Mouse (Mus musculus): Measurements from ENCODE around the gene Stk19. TPM values are rescaled to one million over a fixed set of nuclear protein-coding genes. Genes with fewer than 3 reads are reported as not detected.
A peak's percentile ranks its signal among the peaks of the same experiment; 100 is the strongest.

The Stk19 gene
- polyA plus RNA-seq, 2 experiments = 10.6 to 14.8 TPM

DNA sequence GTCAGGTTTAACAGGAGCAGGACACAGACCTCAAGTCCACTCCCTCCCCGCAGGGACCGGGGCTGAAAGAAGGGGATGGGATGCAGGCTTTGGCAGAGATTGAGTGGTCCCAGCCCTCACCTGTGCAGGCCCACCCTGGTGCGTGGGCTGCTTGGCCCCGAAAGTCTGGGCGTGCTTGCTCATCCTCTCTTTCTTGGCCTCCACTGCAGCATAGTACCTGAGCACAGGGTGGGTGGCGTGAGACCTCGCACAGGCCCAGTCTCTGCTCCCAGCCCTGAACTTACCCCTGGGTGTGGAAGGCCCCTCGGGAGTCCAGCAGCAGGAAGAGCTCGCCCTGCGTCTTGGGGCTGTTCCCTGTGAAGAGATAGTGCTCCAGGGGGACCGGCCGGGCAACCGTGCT lies 8.1 kb upstream of the Stk19 start:
- Histone ChIP-seq H3K9me3 (ENCODE audit: control insufficient read depth, low read length) (no peaks in the 10 kb centered on the region), H3K4me1 (replicated peaks; ENCODE audit: control insufficient read depth in 2 of 2, insufficient read depth in 2 of 2, low read length in 1 of 2) (peaks cover 9 to 11% of the 10 kb centered on the region in 2 experiments), H3K4me3 (ENCODE audit: insufficient read depth in 1 of 2, low read depth in 2 of 2, low read length in 2 of 2) (no peak overlapping the region), H3K27me3 (ENCODE audit: control insufficient read depth, insufficient read depth, low read length) (no peaks in the 10 kb centered on the region), H3K4me2 (ENCODE audit: low read depth) (no peak overlapping the region), H3K36me3 (replicated peaks; ENCODE audit: control insufficient read depth, insufficient read depth, low read depth) (peaks cover 26% of the 10 kb centered on the region), H3K9ac (replicated peaks) (no peak overlapping the region), H3K27ac (no peak overlapping the region)
- TF ChIP-seq EP300 (IDR thresholded peaks at IDR 0.05; ENCODE audit: low read depth) (no peak), CTCF (IDR thresholded peaks at IDR 0.05; ENCODE audit: low read depth) (no peak)
- no peak for DNase-seq (ENCODE audit: low read depth in 3 of 3, low spot score in 3 of 3)
- WGBS (ENCODE audit: insufficient replicate concordance) = 84% methylated on average over 13 of the region's 13 CpGs
- no peak for ATAC-seq (ENCODE audit: insufficient read depth)

DNA sequence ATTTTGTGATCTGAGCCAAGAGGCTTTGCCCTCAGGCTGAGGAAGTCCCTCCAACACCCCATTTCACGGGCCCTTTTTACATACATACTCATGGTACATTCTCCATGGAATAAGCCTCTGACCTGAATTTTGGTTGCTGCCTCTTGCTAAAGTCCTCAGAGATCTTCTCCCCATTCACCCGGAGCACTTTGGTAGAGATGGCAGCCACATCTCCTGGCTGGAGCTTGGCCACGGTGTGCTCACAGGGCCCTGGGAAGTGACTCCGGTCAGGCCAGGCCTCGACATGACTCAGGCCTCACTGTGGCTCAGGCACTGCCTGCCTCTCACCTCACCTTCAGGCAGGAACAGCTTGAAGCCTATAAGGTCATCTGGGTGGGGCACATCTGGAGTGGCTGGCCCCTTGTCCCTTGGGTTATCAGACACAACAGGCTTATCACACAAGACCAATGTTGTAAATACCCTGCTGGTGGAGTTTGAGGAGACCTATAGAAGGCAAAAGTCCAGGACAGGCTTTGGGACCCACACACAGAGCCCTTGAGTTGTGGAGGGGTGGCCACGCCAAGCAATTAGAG lies 4.1 kb upstream of the Stk19 start:
- Histone ChIP-seq H3K4me3 (ENCODE audit: insufficient read depth in 1 of 2, low read depth in 2 of 2, low read length in 2 of 2) (no peak overlapping the region), H3K4me2 (ENCODE audit: low read depth) (peak overlapping the region; percentile 22; the same call in 1 of the 2 replicates), H3K36me3 (replicated peaks; ENCODE audit: control insufficient read depth, insufficient read depth, low read depth) (peaks cover 30% of the 10 kb centered on the region), H3K9me3 (ENCODE audit: control insufficient read depth, low read length) (no peaks in the 10 kb centered on the region), H3K9ac (replicated peaks) (peak overlapping the region; percentile 48), H3K27ac (peak overlapping the region; percentile 22), H3K4me1 (replicated peaks; ENCODE audit: control insufficient read depth in 2 of 2, insufficient read depth in 2 of 2, low read length in 1 of 2) (peaks cover 10 to 12% of the 10 kb centered on the region in 2 experiments), H3K27me3 (ENCODE audit: control insufficient read depth, insufficient read depth, low read length) (no peaks in the 10 kb centered on the region)
- TF ChIP-seq EP300 (IDR thresholded peaks at IDR 0.05; ENCODE audit: low read depth) (no peak), CTCF (IDR thresholded peaks at IDR 0.05; ENCODE audit: low read depth) (0 out of 2 replicates have a peak, but pooled peaks have one; percentile 2)
- ATAC-seq (ENCODE audit: insufficient read depth) (no peak), DNase-seq (ENCODE audit: low read depth in 3 of 3, low spot score in 3 of 3) (no peak)
- 73% methylated on average over 6 of the region's 6 CpGs for WGBS (ENCODE audit: insufficient replicate concordance)

DNA sequence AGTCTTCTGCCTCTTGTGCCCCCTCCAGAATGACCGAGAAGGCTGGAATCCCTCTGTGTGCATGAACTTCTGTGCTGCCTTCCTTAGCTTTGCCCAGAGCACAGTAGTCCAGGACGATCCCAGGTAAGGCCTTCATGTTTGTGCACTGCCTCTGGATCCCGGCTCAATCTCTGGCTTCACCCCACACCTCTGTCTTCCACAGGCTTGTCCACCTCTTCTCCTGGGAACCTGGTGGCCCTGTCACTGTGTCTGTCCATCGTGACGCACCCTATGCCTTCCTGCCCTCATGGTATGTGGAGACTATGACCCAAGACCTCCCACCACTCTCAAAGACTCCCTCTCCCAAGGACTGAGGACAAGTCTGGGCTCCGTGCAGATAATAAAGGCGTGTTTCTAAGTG lies 2.0 kb upstream of the Stk19 start:
- ATAC-seq (ENCODE audit: insufficient read depth) = no peak
- H3K27ac ChIP-seq = no peak overlapping the region
- H3K9ac ChIP-seq (replicated peaks) = no peak overlapping the region
- H3K4me2 ChIP-seq (ENCODE audit: low read depth) = no peak overlapping the region
- H3K36me3 ChIP-seq (replicated peaks; ENCODE audit: control insufficient read depth, insufficient read depth, low read depth) = peaks cover 19% of the 10 kb centered on the region
- no peaks in the 10 kb centered on the region for H3K9me3 ChIP-seq (ENCODE audit: control insufficient read depth, low read length)
- H3K4me3 ChIP-seq (ENCODE audit: insufficient read depth in 1 of 2, low read depth in 2 of 2, low read length in 2 of 2) = no peak overlapping the region
- DNase-seq (ENCODE audit: low read depth in 3 of 3, low spot score in 3 of 3) = no peak
- peaks cover 11 to 16% of the 10 kb centered on the region in 2 experiments for H3K4me1 ChIP-seq (replicated peaks; ENCODE audit: control insufficient read depth in 2 of 2, insufficient read depth in 2 of 2, low read length in 1 of 2)
- H3K27me3 ChIP-seq (ENCODE audit: control insufficient read depth, insufficient read depth, low read length) = no peaks in the 10 kb centered on the region
- 85% methylated on average over 7 of the region's 7 CpGs for WGBS (ENCODE audit: insufficient replicate concordance)
- TF ChIP-seq EP300 (IDR thresholded peaks at IDR 0.05; ENCODE audit: low read depth) = no peak
- TF ChIP-seq CTCF (IDR thresholded peaks at IDR 0.05; ENCODE audit: low read depth) = no peak

DNA sequence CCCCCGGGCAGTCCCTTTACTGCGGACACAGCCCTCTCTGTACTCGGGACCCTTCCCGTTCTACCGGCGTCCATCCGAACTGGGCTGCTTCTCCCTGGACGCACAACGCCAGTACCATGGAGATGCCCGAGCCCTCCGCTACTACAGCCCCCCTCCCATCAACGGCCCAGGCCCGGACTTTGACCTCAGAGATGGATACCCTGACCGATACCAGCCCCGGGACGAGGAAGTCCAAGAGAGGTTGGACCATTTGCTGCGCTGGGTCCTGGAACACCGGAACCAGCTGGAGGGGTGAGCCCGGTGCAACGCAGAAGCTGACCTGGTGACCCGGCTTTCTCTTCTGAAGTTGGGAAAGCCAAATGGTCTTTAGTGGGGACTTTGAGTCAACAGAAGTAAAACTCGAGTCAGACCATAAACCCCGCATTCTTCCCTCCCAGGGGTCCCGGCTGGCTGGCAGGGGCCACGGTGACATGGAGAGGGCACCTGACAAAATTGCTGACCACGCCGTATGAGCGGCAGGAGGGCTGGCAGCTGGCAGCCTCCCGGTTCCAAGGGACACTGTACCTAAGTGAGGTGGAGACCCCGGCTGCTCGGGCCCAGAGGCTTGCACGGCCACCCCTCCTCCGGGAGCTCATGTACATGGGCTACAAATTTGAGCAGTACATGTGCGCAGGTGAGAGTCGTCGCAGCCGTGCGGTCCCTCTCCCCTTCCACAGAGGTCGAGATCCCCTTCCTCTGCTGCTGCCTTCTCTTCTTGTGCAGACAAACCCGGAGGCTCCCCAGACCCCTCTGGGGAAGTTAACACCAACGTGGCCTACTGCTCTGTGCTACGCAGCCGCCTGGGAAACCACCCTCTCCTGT lies 949 bp upstream of the Stk19 start:
- TF ChIP-seq EP300 (IDR thresholded peaks at IDR 0.05; ENCODE audit: low read depth) = no peak
- TF ChIP-seq CTCF (IDR thresholded peaks at IDR 0.05; ENCODE audit: low read depth) = no peak
- peaks cover 11 to 16% of the 10 kb centered on the region in 2 experiments for H3K4me1 ChIP-seq (replicated peaks; ENCODE audit: control insufficient read depth in 2 of 2, insufficient read depth in 2 of 2, low read length in 1 of 2)

More for the DNA sequence above, 949 bp upstream of the Stk19 start:
- Histone ChIP-seq H3K4me3 (ENCODE audit: insufficient read depth in 1 of 2, low read depth in 2 of 2, low read length in 2 of 2) (peak overlapping the region; percentile 70 to 75), H3K27me3 (ENCODE audit: control insufficient read depth, insufficient read depth, low read length) (no peaks in the 10 kb centered on the region), H3K27ac (peak overlapping the region; percentile 81), H3K9me3 (ENCODE audit: control insufficient read depth, low read length) (no peaks in the 10 kb centered on the region), H3K4me2 (ENCODE audit: low read depth) (peak overlapping the region; percentile 99), H3K36me3 (replicated peaks; ENCODE audit: control insufficient read depth, insufficient read depth, low read depth) (peaks cover 18% of the 10 kb centered on the region), H3K9ac (replicated peaks) (peak overlapping the region; percentile 90)
- 33% methylated on average over 43 of the region's 43 CpGs for WGBS (ENCODE audit: insufficient replicate concordance)
- DNase-seq (ENCODE audit: low read depth in 3 of 3, low spot score in 3 of 3) (no peak), ATAC-seq (ENCODE audit: insufficient read depth) (peak; percentile 2; the same call in 1 of the 2 replicates)

All from liver, embryonic 14.5 days (tissue).